In the genomic region with DNA sequence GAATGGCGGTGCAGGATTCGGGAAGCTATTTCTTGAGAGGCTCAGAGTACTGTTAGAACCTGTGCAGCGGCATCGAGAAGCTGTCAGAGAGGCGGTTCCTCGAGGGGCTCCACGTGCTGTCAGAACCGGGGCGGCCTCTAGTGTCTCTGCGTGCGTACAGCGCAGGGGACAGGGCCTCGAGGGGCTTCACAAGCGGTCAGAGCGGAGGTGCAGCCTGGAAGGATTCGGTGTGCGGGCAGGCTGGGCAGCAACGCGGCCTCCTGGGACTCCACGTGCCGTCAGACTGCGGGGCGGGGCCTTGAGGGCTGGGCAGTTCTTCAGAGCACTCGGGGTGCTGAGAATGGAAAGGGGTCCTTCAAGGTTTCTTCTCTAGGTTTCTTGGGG, we compare ENCODE assay signal across 8 mouse cellular contexts. TPM values are rescaled to one million over a fixed set of nuclear protein-coding genes. Genes with fewer than 3 reads are reported as not detected.
DNase-seq lines count a peak whose midpoint lies in the region; ATAC-seq and TF ChIP-seq lines count a peak whose summit lies in the region.

No protein-coding gene starts in this region.

- no peaks in the 10 kb centered on the region for H3K36me3 ChIP-seq in embryonic facial prominence, embryonic 11.5 days (replicated peaks; ENCODE audit: control insufficient read depth, insufficient read depth, low read depth, low read length)
- no peaks in the 10 kb centered on the region for H3K36me3 ChIP-seq in intestine, embryonic 14.5 days (ENCODE audit: control insufficient read depth, insufficient read depth, low read length)
- H3K36me3 ChIP-seq in midbrain, embryonic 10.5 days: no peaks in the 10 kb centered on the region

- H3K4me3 ChIP-seq in layer of hippocampus, adult 2 months: peak overlapping the region; percentile 83
- peak overlapping the region; percentile 64 for H3K4me3 ChIP-seq in embryonic facial prominence, embryonic 11.5 days (ENCODE audit: low read depth, low read length)
- peak overlapping the region; percentile 66 for H3K4me3 ChIP-seq in intestine, embryonic 14.5 days (ENCODE audit: low read depth, low read length)
- peak overlapping the region; percentile 70 for H3K4me3 ChIP-seq in midbrain, embryonic 10.5 days

- TF ChIP-seq CTCF in layer of hippocampus, adult 2 months (conservative IDR thresholded peaks at IDR 0.05): peak; percentile 17

- DNase-seq in layer of hippocampus, adult 2 months (ENCODE audit: low spot score in 2 of 2): peak in 1 of 2 experiments; percentile 38
- no peak for DNase-seq in layer of hippocampus, postnatal 10 days (ENCODE audit: low spot score in 2 of 2)
- DNase-seq in embryonic facial prominence, embryonic 11.5 days (ENCODE audit: low spot score): no peak
- no peak for DNase-seq in intestine, embryonic 14.5 days (ENCODE audit: low spot score)
- DNase-seq in midbrain, embryonic 10.5 days (ENCODE audit: low spot score): no peak
- DNase-seq in cerebellum, adult 11 months: no peak
- DNase-seq in embryo, embryonic 11 days: no peak
- no peak for DNase-seq in natural killer cell, adult 2 months (ENCODE audit: low spot score in 2 of 2)

- WGBS in embryonic facial prominence, embryonic 11.5 days: under 1% methylated on average over 24 of the region's 24 CpGs
- WGBS in intestine, embryonic 14.5 days: under 1% methylated on average over 24 of the region's 24 CpGs
- under 1% methylated on average over 24 of the region's 24 CpGs for WGBS in midbrain, embryonic 10.5 days

- no peaks in the 10 kb centered on the region for H3K4me1 ChIP-seq in embryonic facial prominence, embryonic 11.5 days (ENCODE audit: control insufficient read depth, insufficient read depth, low read length)
- H3K4me1 ChIP-seq in intestine, embryonic 14.5 days (replicated peaks; ENCODE audit: control insufficient read depth, insufficient read depth, low read length): peaks cover 11% of the 10 kb centered on the region
- H3K4me1 ChIP-seq in midbrain, embryonic 10.5 days: peaks cover 17% of the 10 kb centered on the region

- peak overlapping the region; percentile 80 for H3K4me2 ChIP-seq in embryonic facial prominence, embryonic 11.5 days (ENCODE audit: low read depth, low read length)
- H3K4me2 ChIP-seq in intestine, embryonic 14.5 days (ENCODE audit: low read length): peak overlapping the region; percentile 84

- H3K9me3 ChIP-seq in embryonic facial prominence, embryonic 11.5 days (replicated peaks; ENCODE audit: control insufficient read depth, low read length): no peaks in the 10 kb centered on the region
- H3K9me3 ChIP-seq in intestine, embryonic 14.5 days (ENCODE audit: control insufficient read depth, low read length): no peaks in the 10 kb centered on the region
- no peaks in the 10 kb centered on the region for H3K9me3 ChIP-seq in midbrain, embryonic 10.5 days (replicated peaks)

- no peaks in the 10 kb centered on the region for H3K27me3 ChIP-seq in embryonic facial prominence, embryonic 11.5 days (ENCODE audit: control insufficient read depth, insufficient read depth, low read length)
- 0 out of 2 replicates have a peak, but pooled peaks cover 3% of the 10 kb centered on the region for H3K27me3 ChIP-seq in intestine, embryonic 14.5 days (replicated peaks; ENCODE audit: control insufficient read depth, insufficient read depth, low read length)
- peaks cover 48% of the 10 kb centered on the region for H3K27me3 ChIP-seq in midbrain, embryonic 10.5 days (ENCODE audit: low read depth, poor library complexity, severe bottlenecking)

- H3K9ac ChIP-seq in embryonic facial prominence, embryonic 11.5 days (replicated peaks; ENCODE audit: low read length): peak overlapping the region; percentile 35
- H3K9ac ChIP-seq in intestine, embryonic 14.5 days (ENCODE audit: low read length): peak overlapping the region; percentile 34

- peak overlapping the region; percentile 56 for H3K27ac ChIP-seq in layer of hippocampus, adult 2 months
- no peak overlapping the region for H3K27ac ChIP-seq in embryonic facial prominence, embryonic 11.5 days (replicated peaks; ENCODE audit: low read depth, low read length)
- H3K27ac ChIP-seq in intestine, embryonic 14.5 days (ENCODE audit: low read depth): no peak overlapping the region; the same call in 1 of the 2 replicates
- peak overlapping the region; percentile 72 for H3K27ac ChIP-seq in midbrain, embryonic 10.5 days (replicated peaks)

- peak; percentile 77 for ATAC-seq in embryonic facial prominence, embryonic 11.5 days (replicated peaks; ENCODE audit: insufficient number of reproducible peaks, low FRiP score, low TSS enrichment, low read depth)
- peak; percentile 70 for ATAC-seq in intestine, embryonic 14.5 days (replicated peaks; ENCODE audit: low FRiP score, low TSS enrichment, low read depth)

RNA-seq across cellular contexts. Expression of gene Aph1c, which starts 0.6 kb away (rescaled TPM):
- 1 to 10 TPM; 7.6 to 8.4 TPM for total RNA-seq in layer of hippocampus, adult 2 months (2021)
- 1 to 10 TPM; 4.4 to 5.4 TPM for total RNA-seq in layer of hippocampus, postnatal 10 days (2021)
- polyA plus RNA-seq in embryonic facial prominence, embryonic 11.5 days (2014; fragmentation: Nextera tagmentation; extraction: Ambion mirVana): 1.8 and 3.1 TPM in 2 replicates
- polyA plus RNA-seq in intestine, embryonic 14.5 days (2014; fragmentation: Nextera tagmentation; extraction: Ambion mirVana): 3.0 and 5.2 TPM in 2 replicates
- polyA plus RNA-seq in midbrain, embryonic 10.5 days (2016; fragmentation: Nextera tagmentation; extraction: Ambion mirVana): 1.1 and 1.4 TPM in 2 replicates

RNA-seq across cellular contexts. Expression of gene Gm10647, which starts 38.2 kb away (rescaled TPM):
- total RNA-seq in layer of hippocampus, adult 2 months (2021): under 1 TPM; 0.56 to 0.82 TPM
- under 1 TPM; 0.38 to 0.73 TPM for total RNA-seq in layer of hippocampus, postnatal 10 days (2021)
- polyA plus RNA-seq in embryonic facial prominence, embryonic 11.5 days (2014; fragmentation: Nextera tagmentation; extraction: Ambion mirVana): 0.10 and 0.11 TPM in 2 replicates
- 0.55 and 1.0 TPM in 2 replicates for polyA plus RNA-seq in intestine, embryonic 14.5 days (2014; fragmentation: Nextera tagmentation; extraction: Ambion mirVana)
- polyA plus RNA-seq in midbrain, embryonic 10.5 days (2016; fragmentation: Nextera tagmentation; extraction: Ambion mirVana): 0.28 and 0.40 TPM in 2 replicates

RNA-seq across cellular contexts. Expression of gene Aph1b, which starts 39.8 kb away (rescaled TPM):
- 10 to 100 TPM; 32.3 to 37.1 TPM for total RNA-seq in layer of hippocampus, adult 2 months (2021)
- 10 to 100 TPM; 26.7 to 27.4 TPM for total RNA-seq in layer of hippocampus, postnatal 10 days (2021)
- 12.7 and 13.3 TPM in 2 replicates for polyA plus RNA-seq in embryonic facial prominence, embryonic 11.5 days (2014; fragmentation: Nextera tagmentation; extraction: Ambion mirVana)
- 9.5 and 13.0 TPM in 2 replicates for polyA plus RNA-seq in intestine, embryonic 14.5 days (2014; fragmentation: Nextera tagmentation; extraction: Ambion mirVana)
- 11.1 and 13.6 TPM in 2 replicates for polyA plus RNA-seq in midbrain, embryonic 10.5 days (2016; fragmentation: Nextera tagmentation; extraction: Ambion mirVana)

Comparison
In these comparisons a context has a peak if more than half of its experiments do, and no peak if none do; other contexts are left out.
1. H3K27ac ChIP-seq: peak in layer of hippocampus, adult 2 months (single experiment) and midbrain, embryonic 10.5 days (single experiment); none in embryonic facial prominence, embryonic 11.5 days (single experiment) and intestine, embryonic 14.5 days (single experiment).
2. Peak in every context shown above with its lines, with median percentiles within 50 percentile points of each other: H3K4me3 ChIP-seq.